Mouse (Mus musculus) heart, adult 2 months (tissue): ENCODE data around the gene Mrpl23. TPM values are rescaled to one million over a fixed set of nuclear protein-coding genes. Genes with fewer than 3 reads are reported as not detected.

Source experiments
- DNase-seq, 2 experiments: peaks; one replicate each; pipeline ENCODE4 v3.0.0; 2021
- H3K27ac ChIP-seq: fragments of 200-600 bp; 2 replicates; pipeline ENCODE4 v1.8.1; 2022
- H3K27me3 ChIP-seq: fragments of 200-500 bp; 2 replicates; pipeline ENCODE4 v1.6.1; 2012; ENCODE audit warnings: mild to moderate bottlenecking, low read length, inconsistent platforms, mixed read lengths; ENCODE audit not compliant: control insufficient read depth, insufficient read depth
- H3K36me3 ChIP-seq: fragments of 200-500 bp; 2 replicates; pipeline ENCODE4 v1.6.1; 2012; ENCODE audit warnings: low read length, inconsistent platforms; ENCODE audit not compliant: control insufficient read depth, insufficient read depth
- H3K4me1 ChIP-seq: fragments of 200-500 bp; 2 replicates; pipeline ENCODE4 v1.6.1; 2011; ENCODE audit warnings: low read length; ENCODE audit not compliant: control insufficient read depth, insufficient read depth
- H3K4me3 ChIP-seq: fragments of 200-600 bp; 2 replicates; pipeline ENCODE4 v1.8.1; 2022
- H3K79me2 ChIP-seq: fragments of 200-500 bp; replicated peaks from 2 replicates; pipeline ENCODE4 v1.6.1; 2012; ENCODE audit warnings: mild to moderate bottlenecking, inconsistent platforms, low read length, moderate library complexity, mixed read lengths; ENCODE audit not compliant: control insufficient read depth, insufficient read depth
- H3K9ac ChIP-seq: fragments of 200-500 bp; 2 replicates; pipeline ENCODE4 v1.6.1; 2012; ENCODE audit warnings: low read depth, mild to moderate bottlenecking, control low read depth, inconsistent platforms, low read length, mixed read lengths
- CTCF ChIP-seq: fragments of 200-600 bp; IDR thresholded peaks from 2 replicates; pipeline ENCODE4 v1.8.1; 2022; ENCODE audit warnings: antibody characterized with exemption, mild to moderate bottlenecking, moderate library complexity
- EP300 ChIP-seq: fragments of 200-500 bp; IDR thresholded peaks from 2 replicates; pipeline ENCODE4 v1.6.1; 2011; ENCODE audit warnings: low read depth, low read length, control low read depth; ENCODE audit not compliant: insufficient read depth
- POLR2A ChIP-seq: fragments of 200-500 bp; IDR thresholded peaks from 2 replicates; pipeline ENCODE4 v1.6.1; 2011; ENCODE audit warnings: mild to moderate bottlenecking, low read depth, low read length, control low read depth; ENCODE audit not compliant: insufficient read depth
- WGBS: fragments of 180-500 bp; shearing (Covaris S2); methylation state at CpG from one replicate; pipeline ENCODE4 v1.1.7; 2018; 5-methylcytosine and 5-hydroxymethylcytosine counted together
- intact Hi-C: fragments of 180-260 bp; cut with DNase I; formaldehyde crosslinking; loops from one replicate; pipeline ENCODE4 v1.15.1; 2025
- polyA plus RNA-seq: library from polyadenylated mRNA; depleted of rRNA; stranded (reverse); fragments of >200 nt; gene quantifications from 2 replicates; pipeline ENCODE4 v1.2.3, GENCODE M21; 2012
- total RNA-seq, 2 experiments: library from RNA; stranded (reverse); gene quantifications; 2 replicates each; pipeline ENCODE4 v1.2.3; 2021

The Mrpl23 gene
- total and polyA plus RNA-seq, 3 experiments, result 0.89 to 12.8 (median 2.1) TPM

DNA sequence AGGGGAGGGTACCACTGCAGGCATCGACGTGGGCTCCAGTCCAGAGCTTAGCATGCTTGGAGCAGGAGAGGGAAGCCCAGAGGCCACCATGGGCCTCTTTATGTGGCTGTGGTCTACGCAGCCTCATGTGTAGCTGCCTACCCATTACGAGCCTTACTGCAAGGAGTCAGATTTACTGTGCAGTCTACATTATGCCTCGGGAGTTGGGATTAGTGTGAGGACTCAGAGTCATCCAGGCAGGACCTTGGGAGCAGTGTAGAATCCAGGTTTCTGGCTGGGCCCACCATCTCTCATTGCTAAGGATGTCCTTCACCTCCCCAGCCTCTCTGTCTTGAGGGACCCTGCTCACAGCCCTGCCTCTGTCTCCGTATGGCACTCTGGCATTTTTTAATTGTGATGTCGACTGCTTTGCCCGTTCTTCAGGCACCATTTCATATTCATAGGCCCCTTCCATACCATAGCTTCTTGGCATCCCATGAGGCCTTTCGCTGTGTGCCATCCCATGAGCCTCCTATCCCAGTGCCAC lies 42.4 kb downstream of the Mrpl23 start:
- Histone ChIP-seq H3K4me1 (no peaks in the 10 kb centered on the region), H3K9ac (no peak overlapping the region), H3K27me3 (no peaks in the 10 kb centered on the region), H3K36me3 (no peaks in the 10 kb centered on the region), H3K4me3 (no peak overlapping the region), H3K27ac (no peak overlapping the region), H3K79me2 (no peaks in the 10 kb centered on the region)
- intact Hi-C loops, result no loop called here
- TF ChIP-seq EP300 (no peak), POLR2A (no peak), CTCF (no peak)
- DNase-seq, result no peak
- 72% methylated on average over 9 of the region's 9 CpGs for WGBS

GRCm38 (mm10) chr7:142575491-142575890 lies 43.0 kb downstream of the Mrpl23 start:
- DNase-seq, result no peak
- Histone ChIP-seq H3K4me3 (no peak overlapping the region), H3K79me2 (no peaks in the 10 kb centered on the region), H3K27me3 (no peaks in the 10 kb centered on the region), H3K36me3 (no peaks in the 10 kb centered on the region), H3K9ac (no peak overlapping the region), H3K4me1 (no peaks in the 10 kb centered on the region), H3K27ac (no peak overlapping the region)
- TF ChIP-seq POLR2A (no peak), CTCF (no peak), EP300 (no peak)
- intact Hi-C loops, result no loop called here
- WGBS, result 86% methylated on average over 12 of the region's 12 CpGs

- Histone ChIP-seq H3K9ac (no peak overlapping the region), H3K36me3 (no peaks in the 10 kb centered on the region), H3K4me3 (no peak overlapping the region), H3K27me3 (no peaks in the 10 kb centered on the region), H3K4me1 (no peaks in the 10 kb centered on the region), H3K27ac (no peak overlapping the region), H3K79me2 (no peaks in the 10 kb centered on the region)
- DNase-seq, result no peak
- 72% methylated on average over 5 of the region's 5 CpGs for WGBS
- TF ChIP-seq POLR2A (no peak), CTCF (no peak), EP300 (no peak)
- intact Hi-C loops, result no loop called here
Measured at GRCm38 (mm10) chr7:142575971-142576370, 43.5 kb downstream of the Mrpl23 start.

DNA sequence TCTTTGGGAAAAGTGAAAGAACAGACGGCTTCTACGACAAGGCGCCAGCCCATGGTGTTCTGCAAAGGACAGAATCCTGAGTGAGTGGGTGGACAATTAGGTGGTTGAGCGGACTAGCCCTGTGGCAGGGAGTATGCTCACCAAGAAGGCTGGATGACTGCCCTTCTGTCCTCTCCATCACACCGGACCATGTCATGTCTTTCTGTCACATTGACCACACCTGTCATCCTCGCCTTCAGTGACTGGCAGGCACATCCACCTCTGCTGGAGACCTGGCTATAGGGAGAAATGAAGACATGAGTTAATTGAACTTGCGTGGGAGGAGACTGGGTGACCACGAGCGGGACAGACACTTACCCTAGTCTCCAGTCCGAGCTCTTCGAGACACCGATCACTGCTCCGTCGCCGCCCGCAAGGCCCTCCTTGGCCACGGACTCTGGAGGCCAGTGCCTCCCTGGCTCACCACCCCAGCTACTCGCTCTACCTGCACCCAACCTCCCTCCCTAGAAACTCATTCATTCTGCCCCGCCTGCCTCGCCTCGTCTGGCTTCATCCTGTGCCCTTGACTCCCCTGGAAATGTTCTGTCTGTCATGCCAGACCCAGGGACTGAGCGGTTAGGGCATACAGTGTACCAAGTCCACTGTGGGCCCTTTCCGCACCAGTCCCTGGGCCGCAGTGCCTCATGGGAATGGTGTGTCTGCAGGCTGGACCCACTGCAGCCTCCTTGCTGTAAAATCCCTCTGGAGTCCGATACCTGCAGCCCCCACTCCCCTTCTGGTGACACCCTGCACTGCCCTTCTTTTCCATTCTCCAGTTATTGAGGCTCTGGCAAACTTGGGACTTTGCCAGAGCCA lies 44.2 kb downstream of the Mrpl23 start:
- TF ChIP-seq CTCF (no peak), EP300 (no peak), POLR2A (no peak)
- Histone ChIP-seq H3K4me1 (no peaks in the 10 kb centered on the region), H3K27ac (no peak overlapping the region), H3K9ac (no peak overlapping the region), H3K79me2 (no peaks in the 10 kb centered on the region), H3K27me3 (no peaks in the 10 kb centered on the region), H3K4me3 (no peak overlapping the region), H3K36me3 (no peaks in the 10 kb centered on the region)
- DNase-seq, result no peak
- intact Hi-C loops, result no loop called here
- 72% methylated on average over 25 of the region's 25 CpGs for WGBS

- H3K4me3 ChIP-seq, result no peak overlapping the region
- intact Hi-C loops, result no loop called here
- no peaks in the 10 kb centered on the region for H3K36me3 ChIP-seq
- H3K9ac ChIP-seq, result no peak overlapping the region
- WGBS, result 40% methylated on average over 26 of the region's 26 CpGs
- DNase-seq, result peak in 1 of 2 experiments; percentile 20
- H3K27me3 ChIP-seq, result no peaks in the 10 kb centered on the region
- H3K27ac ChIP-seq, result no peak overlapping the region
- TF ChIP-seq POLR2A (no peak), EP300 (no peak), CTCF (no peak)
- H3K4me1 ChIP-seq, result no peaks in the 10 kb centered on the region
- H3K79me2 ChIP-seq, result no peaks in the 10 kb centered on the region
Measured at GRCm38 (mm10) chr7:142577806-142578423, 45.4 kb downstream of the Mrpl23 start.

- Histone ChIP-seq H3K27ac (no peak overlapping the region), H3K36me3 (no peaks in the 10 kb centered on the region), H3K4me1 (no peaks in the 10 kb centered on the region), H3K27me3 (no peaks in the 10 kb centered on the region), H3K4me3 (no peak overlapping the region), H3K9ac (no peak overlapping the region), H3K79me2 (no peaks in the 10 kb centered on the region)
- intact Hi-C loops, result no loop called here
- DNase-seq, result no peak
- 79% methylated on average over 5 of the region's 5 CpGs for whole genome bisulfite sequencing
- TF ChIP-seq EP300 (no peak), POLR2A (no peak), CTCF (no peak)
Measured at GRCm38 (mm10) chr7:142579069-142579468, 46.6 kb downstream of the Mrpl23 start.
